ENCODE assay signal across 9 mouse cellular contexts in the genomic region with DNA sequence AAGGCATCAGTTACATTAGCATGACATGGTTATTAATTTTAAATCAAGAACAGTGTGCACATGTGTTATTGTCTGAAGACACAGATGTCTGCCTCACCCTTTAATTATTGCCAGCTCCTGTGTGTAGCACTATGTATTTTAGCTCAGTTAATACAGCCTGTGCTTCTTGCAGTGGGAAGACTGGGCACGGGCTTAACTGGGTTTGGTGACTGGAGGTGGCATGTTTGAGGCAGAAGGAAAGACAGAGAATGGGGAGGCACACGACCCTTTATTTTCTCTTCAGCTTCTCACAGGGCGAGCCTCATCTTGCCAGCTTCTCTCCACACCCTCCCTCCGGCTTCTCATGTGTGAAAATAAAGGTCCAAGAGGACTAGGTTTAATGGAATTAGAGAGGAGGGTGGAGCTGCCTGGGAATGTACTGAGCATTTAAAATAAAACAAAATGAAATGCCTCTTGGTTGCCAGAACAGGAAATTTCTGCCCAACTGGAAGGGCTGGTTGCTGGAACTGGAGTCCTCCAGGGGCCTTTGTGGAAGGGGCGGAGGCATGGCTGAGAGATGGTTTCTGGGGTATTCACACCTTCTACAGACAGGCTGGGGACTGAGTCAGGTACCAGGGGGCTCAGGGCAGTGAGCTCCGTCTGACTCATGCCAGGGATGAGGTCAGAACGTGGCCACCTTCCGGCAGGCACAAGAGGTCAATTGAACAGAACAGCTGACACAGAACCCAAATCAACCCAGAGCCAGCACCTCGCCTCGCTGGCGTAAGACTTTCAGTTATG. TPM values are rescaled to one million over a fixed set of nuclear protein-coding genes. Genes with fewer than 3 reads are reported as not detected.
DNase-seq lines count a peak whose midpoint lies in the region; ATAC-seq and TF ChIP-seq lines count a peak whose summit lies in the region.
"Had no signal": no experiment of that assay in that cellular context is flagged by ENCODE, and none has a peak within 500 bp of the region (broad histone marks: within the 10 kb centered on the region; RNA-seq: fewer than 3 reads in every experiment).

No protein-coding gene starts in this region.

- no peaks in the 10 kb centered on the region for H3K36me3 ChIP-seq in embryonic facial prominence, embryonic 13.5 days
- no peaks in the 10 kb centered on the region for H3K36me3 ChIP-seq in stomach, postnatal 0 days (ENCODE audit: control insufficient read depth, insufficient read depth, low read length)
- no peaks in the 10 kb centered on the region for H3K36me3 ChIP-seq in hindbrain, embryonic 14.5 days (replicated peaks; ENCODE audit: control insufficient read depth, insufficient read depth)

- intact Hi-C loops in left cerebral cortex, postnatal 36 days (cut with DNase I): no loop called here

- 57% methylated on average over 11 of the region's 11 CpGs for WGBS in embryonic facial prominence, embryonic 13.5 days
- WGBS in stomach, postnatal 0 days: 51% methylated on average over 11 of the region's 11 CpGs
- WGBS in hindbrain, embryonic 14.5 days: 76% methylated on average over 11 of the region's 11 CpGs
- WGBS in cerebellum, adult 2 months: 60% methylated on average over 11 of the region's 11 CpGs

- no peak overlapping the region for H3K4me3 ChIP-seq in embryonic facial prominence, embryonic 13.5 days
- no peak overlapping the region for H3K4me3 ChIP-seq in stomach, postnatal 0 days (ENCODE audit: low read depth, low read length)
- H3K4me3 ChIP-seq in hindbrain, embryonic 14.5 days (replicated peaks; ENCODE audit: low read length): no peak overlapping the region
- no peak overlapping the region for H3K4me3 ChIP-seq in cerebellum, adult 2 months (replicated peaks; ENCODE audit: insufficient read depth, low read depth, low read length)

- no peak overlapping the region for H3K9ac ChIP-seq in embryonic facial prominence, embryonic 13.5 days
- no peak overlapping the region for H3K9ac ChIP-seq in stomach, postnatal 0 days (ENCODE audit: low read length)
- no peak overlapping the region for H3K9ac ChIP-seq in hindbrain, embryonic 14.5 days

- no peaks in the 10 kb centered on the region for H3K9me3 ChIP-seq in embryonic facial prominence, embryonic 13.5 days
- H3K9me3 ChIP-seq in stomach, postnatal 0 days (ENCODE audit: control insufficient read depth, low read length): no peaks in the 10 kb centered on the region
- H3K9me3 ChIP-seq in hindbrain, embryonic 14.5 days (ENCODE audit: control insufficient read depth, low read length): no peaks in the 10 kb centered on the region

- no peak for TF ChIP-seq POLR2A in cerebellum, adult 2 months (IDR thresholded peaks at IDR 0.05; ENCODE audit: borderline replicate concordance, insufficient read depth, low read length)

- peak overlapping the region; percentile 14; the same call in 1 of the 2 replicates for H3K4me2 ChIP-seq in embryonic facial prominence, embryonic 13.5 days
- H3K4me2 ChIP-seq in stomach, postnatal 0 days (replicated peaks; ENCODE audit: low read depth): no peak overlapping the region
- H3K4me2 ChIP-seq in hindbrain, embryonic 14.5 days (replicated peaks): no peak overlapping the region

- peak overlapping the region; percentile 77 for H3K27ac ChIP-seq in embryonic facial prominence, embryonic 13.5 days
- H3K27ac ChIP-seq in stomach, postnatal 0 days (replicated peaks): peak overlapping the region; percentile 76
- H3K27ac ChIP-seq in hindbrain, embryonic 14.5 days: no peak overlapping the region
- no peak overlapping the region for H3K27ac ChIP-seq in cerebellum, adult 2 months (ENCODE audit: insufficient read depth, low read length)

- peak; percentile 5 to 18 for DNase-seq in left cerebral cortex, postnatal 36 days (ENCODE audit: low spot score in 2 of 2)
- DNase-seq in left cerebral cortex, adult 11 months (ENCODE audit: low spot score): no peak
- DNase-seq in layer of hippocampus, adult 8-10 months (ENCODE audit: low spot score in 2 of 2): peak; percentile 18 to 28
- DNase-seq in stomach, postnatal 0 days (ENCODE audit: low spot score): peak; percentile 30
- no peak for DNase-seq in hindbrain, embryonic 14.5 days (ENCODE audit: low spot score)
- no peak for DNase-seq in cerebellum, adult 2 months

- ATAC-seq in embryonic facial prominence, embryonic 13.5 days (ENCODE audit: insufficient number of reproducible peaks, insufficient read depth, low FRiP score, low TSS enrichment, low read depth): peak; percentile 48
- ATAC-seq in stomach, postnatal 0 days (ENCODE audit: low FRiP score, low TSS enrichment): peak; percentile 36; the same call in 1 of the 2 replicates
- no peak for ATAC-seq in megakaryocyte, adult 5-6 weeks (ENCODE audit: poor library complexity, severe bottlenecking)
- ATAC-seq in hindbrain, embryonic 14.5 days (ENCODE audit: low FRiP score): no peak

- peaks cover 25% of the 10 kb centered on the region for H3K4me1 ChIP-seq in embryonic facial prominence, embryonic 13.5 days
- H3K4me1 ChIP-seq in stomach, postnatal 0 days (replicated peaks; ENCODE audit: control insufficient read depth, insufficient read depth): peaks cover 4% of the 10 kb centered on the region
- 0 out of 2 replicates have a peak, but pooled peaks cover 6% of the 10 kb centered on the region for H3K4me1 ChIP-seq in hindbrain, embryonic 14.5 days (replicated peaks; ENCODE audit: control insufficient read depth, insufficient read depth, low read length)
- H3K4me1 ChIP-seq in cerebellum, adult 2 months (ENCODE audit: control insufficient read depth, insufficient read depth, low read length): no peaks in the 10 kb centered on the region

- peak; percentile 94 for TF ChIP-seq EP300 in stomach, postnatal 0 days (optimal IDR thresholded peaks at IDR 0.05)

- H3K27me3 ChIP-seq in embryonic facial prominence, embryonic 13.5 days: no peaks in the 10 kb centered on the region
- no peaks in the 10 kb centered on the region for H3K27me3 ChIP-seq in stomach, postnatal 0 days (ENCODE audit: control insufficient read depth, insufficient read depth, low read length)
- no peaks in the 10 kb centered on the region for H3K27me3 ChIP-seq in hindbrain, embryonic 14.5 days (ENCODE audit: control insufficient read depth, insufficient read depth, low read length)
- H3K27me3 ChIP-seq in cerebellum, adult 2 months (ENCODE audit: control insufficient read depth, insufficient read depth, low read length): no peaks in the 10 kb centered on the region

- TF ChIP-seq CTCF in stomach, postnatal 0 days (IDR thresholded peaks at IDR 0.05; ENCODE audit: low read depth): no peak
- TF ChIP-seq CTCF in cerebellum, adult 2 months (IDR thresholded peaks at IDR 0.05; ENCODE audit: borderline replicate concordance, insufficient read depth, low read depth, low read length): no peak

RNA-seq across cellular contexts. Expression of a gene that starts 14.9 kb away (rescaled TPM):
- under 1 TPM in 1 of 2 experiments, not detected in 1; 0.32 TPM for total RNA-seq in left cerebral cortex, postnatal 36 days (2021)
- not detected in 2 replicates for polyA plus RNA-seq in embryonic facial prominence, embryonic 13.5 days (2015; fragmentation: Nextera tagmentation; extraction: Ambion mirVana)
- total RNA-seq in layer of hippocampus, adult 8-10 months (2022): under 1 TPM in 1 of 4 experiments, not detected in 3; 0.25 TPM
- 3.5 and 4.5 TPM in 2 replicates for polyA plus RNA-seq in stomach, postnatal 0 days (2015; fragmentation: Nextera tagmentation; extraction: Ambion mirVana)
- total RNA-seq in megakaryocyte, adult 5-6 weeks (2015): not detected in 2 replicates
- not detected in 2 replicates for total RNA-seq in megakaryocyte, adult 5-6 weeks (2017)
- polyA plus RNA-seq in hindbrain, embryonic 14.5 days (2014; fragmentation: Nextera tagmentation; extraction: Ambion mirVana): 0.16 and 0.31 TPM in 2 replicates
- not detected in 2 replicates for polyA plus RNA-seq in cerebellum, adult 2 months (2012; rRNA removed)
- polyA plus RNA-seq: heart, postnatal 0 days had no signal

RNA-seq across cellular contexts. Expression of a gene that starts 41.1 kb away (rescaled TPM):
- total RNA-seq in left cerebral cortex, postnatal 36 days (2021): not detected
- 0.25 and 0.65 TPM in 2 replicates for polyA plus RNA-seq in embryonic facial prominence, embryonic 13.5 days (2015; fragmentation: Nextera tagmentation; extraction: Ambion mirVana)
- under 1 TPM in 1 of 4 experiments, not detected in 3; 0.82 TPM for total RNA-seq in layer of hippocampus, adult 8-10 months (2022)
- polyA plus RNA-seq in stomach, postnatal 0 days (2015; fragmentation: Nextera tagmentation; extraction: Ambion mirVana): 0.50 and 0.80 TPM in 2 replicates
- not detected in 2 replicates for total RNA-seq in megakaryocyte, adult 5-6 weeks (2015)
- total RNA-seq in megakaryocyte, adult 5-6 weeks (2017): 0.44 TPM in 1 of 2 replicates, not detected in the other
- 0.15 and 0.31 TPM in 2 replicates for polyA plus RNA-seq in hindbrain, embryonic 14.5 days (2014; fragmentation: Nextera tagmentation; extraction: Ambion mirVana)
- 0.13 TPM in 1 of 2 replicates, not detected in the other for polyA plus RNA-seq in cerebellum, adult 2 months (2012; rRNA removed)

Comparison
In these comparisons a context has a peak if more than half of its experiments do, and no peak if none do; other contexts are left out.
1. DNase-seq: peak in left cerebral cortex, postnatal 36 days (2 of 2), layer of hippocampus, adult 8-10 months (2 of 2) and stomach, postnatal 0 days (single experiment); none in left cerebral cortex, adult 11 months (single experiment), hindbrain, embryonic 14.5 days (single experiment) and cerebellum, adult 2 months (0 of 2).
2. ATAC-seq: peak in embryonic facial prominence, embryonic 13.5 days (single experiment) and stomach, postnatal 0 days (single experiment); none in megakaryocyte, adult 5-6 weeks (single experiment) and hindbrain, embryonic 14.5 days (single experiment).
3. H3K27ac ChIP-seq: peak in embryonic facial prominence, embryonic 13.5 days (single experiment) and stomach, postnatal 0 days (single experiment); none in hindbrain, embryonic 14.5 days (single experiment) and cerebellum, adult 2 months (single experiment).